Comparison of ENCODE assay signal across 11 mouse cellular contexts in genomic region chr9:41379283-41379682, GRCm38 (mm10).
DNase-seq lines count a peak whose midpoint lies in the region; ATAC-seq and TF ChIP-seq lines count a peak whose summit lies in the region.
"Had no signal": no experiment of that assay in that cellular context is flagged by ENCODE, and none has a peak within 500 bp of the region (broad histone marks: within the 10 kb centered on the region; RNA-seq: fewer than 3 reads in every experiment).

No protein-coding gene starts in this region.

- no peaks in the 10 kb centered on the region for H3K27me3 ChIP-seq in embryonic facial prominence, embryonic 14.5 days (replicated peaks; ENCODE audit: control insufficient read depth, insufficient read depth, low read length)
- H3K27me3 ChIP-seq in hindbrain, embryonic 12.5 days: no peaks in the 10 kb centered on the region
- no peaks in the 10 kb centered on the region for H3K27me3 ChIP-seq in midbrain, embryonic 14.5 days (ENCODE audit: control insufficient read depth, insufficient read depth, low read length)

- ATAC-seq in embryonic facial prominence, embryonic 14.5 days (ENCODE audit: low read depth): no peak
- ATAC-seq in hindbrain, embryonic 12.5 days (ENCODE audit: low FRiP score): no peak
- ATAC-seq in midbrain, embryonic 14.5 days (ENCODE audit: low FRiP score, low TSS enrichment): no peak

- H3K27ac ChIP-seq in cortical plate, adult 2 months (ENCODE audit: insufficient read depth, low read length): peak overlapping the region; percentile 85; the same call in 1 of the 2 replicates
- H3K27ac ChIP-seq in embryonic facial prominence, embryonic 14.5 days (replicated peaks; ENCODE audit: low read depth, low read length): peak overlapping the region; percentile 90
- peak overlapping the region; percentile 99 for H3K27ac ChIP-seq in hindbrain, embryonic 12.5 days
- H3K27ac ChIP-seq in midbrain, embryonic 14.5 days (replicated peaks; ENCODE audit: low read depth, low read length): peak overlapping the region; percentile 100
- H3K27ac ChIP-seq: liver, embryonic 14.5 days had no signal

- no peak for TF ChIP-seq POLR2A in cortical plate, adult 2 months (IDR thresholded peaks at IDR 0.05; ENCODE audit: extremely low read depth, insufficient read depth, low read length)

- 73% methylated on average over 1 of the region's 1 CpGs for WGBS in embryonic facial prominence, embryonic 14.5 days
- WGBS in hindbrain, embryonic 12.5 days: 19% methylated on average over 1 of the region's 1 CpGs
- 26% methylated on average over 1 of the region's 1 CpGs for WGBS in midbrain, embryonic 14.5 days

- peaks cover 2% of the 10 kb centered on the region; the same call in 1 of the 2 replicates for H3K4me1 ChIP-seq in cortical plate, adult 2 months (ENCODE audit: control insufficient read depth, insufficient read depth, low read length)
- H3K4me1 ChIP-seq in embryonic facial prominence, embryonic 14.5 days (ENCODE audit: control insufficient read depth, insufficient read depth, low read length): peaks cover 44% of the 10 kb centered on the region
- peaks cover 62% of the 10 kb centered on the region for H3K4me1 ChIP-seq in hindbrain, embryonic 12.5 days
- H3K4me1 ChIP-seq in midbrain, embryonic 14.5 days (ENCODE audit: control insufficient read depth, insufficient read depth, low read length): peaks cover 78% of the 10 kb centered on the region

- TF ChIP-seq CTCF in cortical plate, adult 2 months (IDR thresholded peaks at IDR 0.05; ENCODE audit: extremely low read depth, insufficient read depth, low read length): no peak

- no peak for DNase-seq in embryonic facial prominence, embryonic 14.5 days (ENCODE audit: low spot score)
- DNase-seq in midbrain, embryonic 14.5 days: peak; percentile 57
- DNase-seq in layer of hippocampus, postnatal 14 days (ENCODE audit: low spot score in 2 of 2): no peak
- DNase-seq in layer of hippocampus, adult 9-11 months: no peak
- no peak for DNase-seq in heart, adult 11 months
- DNase-seq: adrenal gland, postnatal 25 days; cerebellum, adult 18-20 months; heart, postnatal 14 days had no signal

- H3K4me2 ChIP-seq in embryonic facial prominence, embryonic 14.5 days (ENCODE audit: low read depth, low read length): peak overlapping the region; percentile 69
- peak overlapping the region; percentile 62 for H3K4me2 ChIP-seq in hindbrain, embryonic 12.5 days (replicated peaks)
- H3K4me2 ChIP-seq in midbrain, embryonic 14.5 days (ENCODE audit: low read length): peak overlapping the region; percentile 88

- 0 out of 2 replicates have a peak overlapping the region, but pooled peaks have one; percentile 69 for H3K9ac ChIP-seq in embryonic facial prominence, embryonic 14.5 days (ENCODE audit: low read depth, low read length)
- H3K9ac ChIP-seq in hindbrain, embryonic 12.5 days: peak overlapping the region; percentile 82
- H3K9ac ChIP-seq in midbrain, embryonic 14.5 days (replicated peaks; ENCODE audit: low read length): peak overlapping the region; percentile 93
- H3K9ac ChIP-seq: liver, embryonic 14.5 days had no signal

- no peaks in the 10 kb centered on the region for H3K36me3 ChIP-seq in embryonic facial prominence, embryonic 14.5 days (ENCODE audit: control insufficient read depth, insufficient read depth, low read length)
- H3K36me3 ChIP-seq in hindbrain, embryonic 12.5 days: no peaks in the 10 kb centered on the region
- H3K36me3 ChIP-seq in midbrain, embryonic 14.5 days (ENCODE audit: control insufficient read depth, insufficient read depth, low read length): no peaks in the 10 kb centered on the region

- no peak overlapping the region; the same call in 1 of the 2 replicates for H3K4me3 ChIP-seq in cortical plate, adult 2 months (ENCODE audit: insufficient read depth, low read length)
- H3K4me3 ChIP-seq in embryonic facial prominence, embryonic 14.5 days (ENCODE audit: low read depth, low read length): peak overlapping the region; percentile 11; the same call in 1 of the 2 replicates
- H3K4me3 ChIP-seq in hindbrain, embryonic 12.5 days: peak overlapping the region; percentile 40
- peak overlapping the region; percentile 46 for H3K4me3 ChIP-seq in midbrain, embryonic 14.5 days (replicated peaks; ENCODE audit: low read depth, low read length)

- no peaks in the 10 kb centered on the region for H3K9me3 ChIP-seq in embryonic facial prominence, embryonic 14.5 days (ENCODE audit: control insufficient read depth, low read length)
- H3K9me3 ChIP-seq in hindbrain, embryonic 12.5 days (replicated peaks): no peaks in the 10 kb centered on the region
- no peaks in the 10 kb centered on the region for H3K9me3 ChIP-seq in midbrain, embryonic 14.5 days (ENCODE audit: control insufficient read depth, low read length)
